Mouse (Mus musculus): Measurements from ENCODE around the gene Rgs7bp.

DNA sequence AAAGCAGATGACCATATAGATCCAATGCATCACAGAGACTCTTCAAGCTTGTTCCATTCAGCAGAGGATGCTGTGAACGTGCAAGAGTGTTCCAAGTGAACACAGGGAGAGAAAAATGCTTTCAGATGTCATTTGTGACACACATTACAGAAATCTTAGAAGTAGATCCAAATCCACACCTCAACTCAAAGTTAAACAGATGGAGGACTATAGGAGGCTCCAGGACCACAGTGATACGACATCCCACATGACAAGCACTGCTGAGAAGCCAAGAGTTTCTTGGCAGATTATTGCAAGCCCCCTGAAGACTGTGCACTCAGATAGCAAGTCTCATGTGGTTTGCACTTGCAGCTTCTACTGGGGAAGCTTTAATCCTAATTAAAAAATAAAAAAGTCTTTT lies 53.0 kb downstream of the Rgs7bp start:
- TF ChIP-seq GATA1 (IDR thresholded peaks at IDR 0.05; ENCODE audit: borderline replicate concordance, low read length) (no peak), FLI1 (IDR thresholded peaks at IDR 0.05; ENCODE audit: low read length) (no peak)

Measured in megakaryocyte, embryonic 14.5 days (primary cell).